Mouse (Mus musculus) bone marrow macrophage, adult 2 months (primary cell): Measurements from ENCODE around the gene Dpp8.

Source experiments
- CTCF ChIP-seq: IDR thresholded peaks from 2 replicates; pipeline ENCODE4 v1.5.1; 2012; ENCODE audit warnings: low read depth, mild to moderate bottlenecking, low read length, moderate library complexity
- POLR2A ChIP-seq: IDR thresholded peaks from 2 replicates; pipeline ENCODE4 v1.6.1; 2012; ENCODE audit warnings: mild to moderate bottlenecking, low read depth, low read length, borderline replicate concordance

DNA sequence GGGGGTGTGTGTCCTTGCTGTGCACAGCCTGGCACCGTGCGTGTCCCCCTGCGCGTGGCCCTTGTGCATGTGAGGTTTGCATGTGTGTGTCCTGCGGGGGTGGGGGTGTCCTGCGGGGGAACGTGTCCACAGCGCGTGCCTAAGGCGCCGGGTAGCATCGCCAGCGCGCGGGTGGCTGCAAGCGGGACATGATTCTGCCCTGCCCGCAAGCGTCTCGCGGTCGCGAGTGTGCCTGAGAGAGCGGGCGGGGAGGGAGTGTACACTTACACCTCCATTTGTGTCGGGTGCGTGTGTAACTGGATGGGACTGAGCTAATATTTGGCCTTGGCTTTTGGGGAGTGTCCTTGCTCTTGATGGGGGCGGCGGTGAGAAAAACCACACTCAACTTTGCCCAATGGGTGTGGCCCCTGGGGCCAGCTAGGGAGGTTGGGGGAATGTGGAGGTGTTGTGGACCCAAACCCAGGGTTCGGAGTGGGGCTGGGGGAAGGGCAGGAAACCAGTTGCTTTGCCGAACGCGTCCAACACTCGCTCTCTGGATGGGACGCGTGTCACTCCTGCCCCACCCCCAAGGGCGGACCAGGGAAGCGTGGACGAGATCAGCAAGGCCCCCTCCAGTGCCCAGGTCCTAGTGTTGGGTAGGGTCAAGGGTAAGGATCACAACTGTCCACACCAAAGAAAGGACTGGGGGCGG is 69.6 kb downstream of the Dpp8 start:
- no peak for TF ChIP-seq POLR2A
- no peak for TF ChIP-seq CTCF
